Mouse (Mus musculus): ENCODE measurements around the gene Tbc1d5.
A peak's percentile ranks its signal among the peaks of the same experiment; 100 is the strongest.

Tbc1d5 gene

GRCm38 (mm10) chr17:51179195-51179953 lies at the start of gene Tbc1d5:
TSS of gene Tbc1d5 (minus strand) at chr17:51179352.
- peak; percentile 93 for DNase-seq

GRCm38 (mm10) chr17:51226056-51226455 lies 46.9 kb upstream of the Tbc1d5 start:
- DNase-seq: no peak

GRCm38 (mm10) chr17:51223152-51223551 lies 44.0 kb upstream of the Tbc1d5 start:
- no peak for DNase-seq

GRCm38 (mm10) chr17:51221075-51221474 lies 41.9 kb upstream of the Tbc1d5 start:
- DNase-seq: no peak

- no peak for DNase-seq
Observed at GRCm38 (mm10) chr17:51219897-51220296, 40.7 kb upstream of the Tbc1d5 start.

- DNase-seq: no peak
Observed at GRCm38 (mm10) chr17:51216426-51216825, 37.3 kb upstream of the Tbc1d5 start.

GRCm38 (mm10) chr17:51209565-51209964 lies 30.4 kb upstream of the Tbc1d5 start:
- DNase-seq: no peak

GRCm38 (mm10) chr17:51204643-51205042 lies 25.5 kb upstream of the Tbc1d5 start:
- DNase-seq: no peak

GRCm38 (mm10) chr17:51195561-51195960 lies 16.4 kb upstream of the Tbc1d5 start:
- no peak for DNase-seq

GRCm38 (mm10) chr17:51194787-51195186 lies 15.6 kb upstream of the Tbc1d5 start:
- no peak for DNase-seq

- no peak for DNase-seq
Observed at GRCm38 (mm10) chr17:51191381-51191780, 12.2 kb upstream of the Tbc1d5 start.

- no peak for DNase-seq
Observed at GRCm38 (mm10) chr17:51182715-51183114, 3.6 kb upstream of the Tbc1d5 start.

GRCm38 (mm10) chr17:51178491-51179194 lies 509 bp downstream of the Tbc1d5 start:
- peak; percentile 78 for DNase-seq

GRCm38 (mm10) chr17:51177923-51178322 lies 1.2 kb downstream of the Tbc1d5 start:
- peak; percentile 11 for DNase-seq

GRCm38 (mm10) chr17:51172332-51172731 lies 6.8 kb downstream of the Tbc1d5 start:
- no peak for DNase-seq

- no peak for DNase-seq
Observed at GRCm38 (mm10) chr17:51171504-51171903, 7.6 kb downstream of the Tbc1d5 start.

GRCm38 (mm10) chr17:51169911-51170310 lies 9.2 kb downstream of the Tbc1d5 start:
- DNase-seq: no peak

- no peak for DNase-seq
Observed at GRCm38 (mm10) chr17:51162366-51162765, 16.8 kb downstream of the Tbc1d5 start.

GRCm38 (mm10) chr17:51159261-51159660 lies 19.9 kb downstream of the Tbc1d5 start:
- peak; percentile 26 for DNase-seq

GRCm38 (mm10) chr17:51150999-51151398 lies 28.2 kb downstream of the Tbc1d5 start:
- DNase-seq: no peak

GRCm38 (mm10) chr17:51144983-51145382 lies 34.2 kb downstream of the Tbc1d5 start:
- peak; percentile 10 for DNase-seq

- no peak for DNase-seq
Observed at GRCm38 (mm10) chr17:51142095-51142494, 37.1 kb downstream of the Tbc1d5 start.

GRCm38 (mm10) chr17:51111194-51111593 lies 68.0 kb downstream of the Tbc1d5 start:
- no peak for DNase-seq

GRCm38 (mm10) chr17:51104294-51104693 lies 74.9 kb downstream of the Tbc1d5 start:
- DNase-seq: no peak
